In genomic region chr19:20923336-20924211, GRCm38 (mm10) we compare ENCODE assay signal across 10 mouse cellular contexts. TPM values are rescaled to one million over a fixed set of nuclear protein-coding genes. Genes with fewer than 3 reads are reported as not detected.
DNase-seq lines count a peak whose midpoint lies in the region; ATAC-seq and TF ChIP-seq lines count a peak whose summit lies in the region.
"Had no signal": no experiment of that assay in that cellular context is flagged by ENCODE, and none has a peak within 500 bp of the region (broad histone marks: within the 10 kb centered on the region; RNA-seq: fewer than 3 reads in every experiment).

No protein-coding gene starts in this region.

- no peaks in the 10 kb centered on the region for H3K9me3 ChIP-seq in heart, embryonic 11.5 days (replicated peaks; ENCODE audit: control insufficient read depth, low read length)
- peaks cover 11% of the 10 kb centered on the region for H3K9me3 ChIP-seq in E14TG2a.4 (ENCODE audit: low read length)
- H3K9me3 ChIP-seq in embryonic facial prominence, embryonic 15.5 days (replicated peaks): no peaks in the 10 kb centered on the region
- no peaks in the 10 kb centered on the region for H3K9me3 ChIP-seq in limb, embryonic 12.5 days

- no peaks in the 10 kb centered on the region for H3K27me3 ChIP-seq in heart, embryonic 11.5 days (ENCODE audit: control insufficient read depth, insufficient read depth, low read length)
- no peaks in the 10 kb centered on the region for H3K27me3 ChIP-seq in E14TG2a.4 (ENCODE audit: insufficient read depth, low read length)
- H3K27me3 ChIP-seq in embryonic facial prominence, embryonic 15.5 days: no peaks in the 10 kb centered on the region
- no peaks in the 10 kb centered on the region for H3K27me3 ChIP-seq in limb, embryonic 12.5 days

- 15% methylated on average over 10 of the region's 10 CpGs for WGBS in heart, embryonic 11.5 days (ENCODE audit: insufficient replicate concordance)
- 7% methylated on average over 10 of the region's 10 CpGs for WGBS in embryonic facial prominence, embryonic 15.5 days
- WGBS in limb, embryonic 12.5 days: 8% methylated on average over 10 of the region's 10 CpGs

- ATAC-seq in heart, embryonic 11.5 days (replicated peaks; ENCODE audit: insufficient number of reproducible peaks, low FRiP score, low TSS enrichment): no peak
- ATAC-seq in embryonic facial prominence, embryonic 15.5 days (ENCODE audit: insufficient number of reproducible peaks, low FRiP score, low TSS enrichment, low read depth): peak; percentile 72; the same call in 1 of the 2 replicates
- ATAC-seq in limb, embryonic 12.5 days (ENCODE audit: insufficient number of reproducible peaks, insufficient read depth, low FRiP score, low TSS enrichment, low read depth): peak; percentile 71; the same call in 1 of the 2 replicates

- H3K4me2 ChIP-seq in heart, embryonic 11.5 days: peak overlapping the region; percentile 29
- no peak overlapping the region for H3K4me2 ChIP-seq in embryonic facial prominence, embryonic 15.5 days (replicated peaks)
- H3K4me2 ChIP-seq in limb, embryonic 12.5 days: peak overlapping the region; percentile 33

- no peak overlapping the region for H3K4me3 ChIP-seq in heart, embryonic 11.5 days (ENCODE audit: low read depth, low read length)
- 0 out of 2 replicates have a peak overlapping the region, but pooled peaks have one; percentile 10 for H3K4me3 ChIP-seq in E14TG2a.4 (replicated peaks; ENCODE audit: low read length)
- H3K4me3 ChIP-seq in embryonic facial prominence, embryonic 15.5 days (replicated peaks): no peak overlapping the region
- no peak overlapping the region for H3K4me3 ChIP-seq in limb, embryonic 12.5 days (replicated peaks)

- no peak overlapping the region for H3K9ac ChIP-seq in heart, embryonic 11.5 days (ENCODE audit: low read depth, low read length)
- H3K9ac ChIP-seq in embryonic facial prominence, embryonic 15.5 days: no peak overlapping the region
- no peak overlapping the region for H3K9ac ChIP-seq in limb, embryonic 12.5 days (replicated peaks)

- H3K27ac ChIP-seq in heart, embryonic 11.5 days (ENCODE audit: low read depth, low read length): no peak overlapping the region
- no peak overlapping the region for H3K27ac ChIP-seq in embryonic facial prominence, embryonic 15.5 days (replicated peaks)
- H3K27ac ChIP-seq in limb, embryonic 12.5 days: no peak overlapping the region

- intact Hi-C loops in heart, postnatal 25 days (cut with DNase I): no loop called here

- TF ChIP-seq CTCF in E14TG2a.4 (conservative IDR thresholded peaks at IDR 0.05; ENCODE audit: low read length): no peak

- no peaks in the 10 kb centered on the region for H3K4me1 ChIP-seq in heart, embryonic 11.5 days (ENCODE audit: control insufficient read depth, insufficient read depth, low read length)
- H3K4me1 ChIP-seq in E14TG2a.4 (replicated peaks; ENCODE audit: low read depth, low read length): peaks cover 22% of the 10 kb centered on the region
- 0 out of 2 replicates have a peak, but pooled peaks cover 9% of the 10 kb centered on the region for H3K4me1 ChIP-seq in embryonic facial prominence, embryonic 15.5 days
- H3K4me1 ChIP-seq in limb, embryonic 12.5 days (replicated peaks): peaks cover 13% of the 10 kb centered on the region

- no peaks in the 10 kb centered on the region for H3K36me3 ChIP-seq in heart, embryonic 11.5 days (ENCODE audit: control insufficient read depth, insufficient read depth, low read length)
- no peaks in the 10 kb centered on the region; the same call in 1 of the 2 replicates for H3K36me3 ChIP-seq in E14TG2a.4 (ENCODE audit: insufficient read depth, low read length)
- H3K36me3 ChIP-seq in embryonic facial prominence, embryonic 15.5 days: no peaks in the 10 kb centered on the region
- H3K36me3 ChIP-seq in limb, embryonic 12.5 days: no peaks in the 10 kb centered on the region

- DNase-seq in heart, postnatal 25 days (ENCODE audit: low spot score): no peak
- DNase-seq in layer of hippocampus, postnatal 10 days (ENCODE audit: low spot score in 2 of 2): no peak
- no peak for DNase-seq in frontal cortex, adult 2 months (ENCODE audit: extremely low spot score in 1 of 2, low spot score in 1 of 2)
- DNase-seq in left cerebral cortex, adult 11 months (ENCODE audit: low spot score): no peak
- DNase-seq: adrenal gland, postnatal 25 days; thymus, postnatal 4 days had no signal

RNA-seq across cellular contexts. Expression of gene Tmc1, which starts 30.4 kb away (rescaled TPM):
- polyA plus RNA-seq in heart, embryonic 11.5 days (2014; fragmentation: Nextera tagmentation; extraction: Ambion mirVana): 0.13 and 0.16 TPM in 2 replicates
- total RNA-seq in heart, postnatal 25 days (2021): not detected
- 0.14 and 0.17 TPM in 2 replicates for polyA plus RNA-seq in embryonic facial prominence, embryonic 15.5 days (2015; fragmentation: Nextera tagmentation; extraction: Ambion mirVana)
- polyA plus RNA-seq in limb, embryonic 12.5 days (2016; fragmentation: Nextera tagmentation; extraction: Ambion mirVana): 0.06 and 0.10 TPM in 2 replicates
- total RNA-seq in layer of hippocampus, postnatal 10 days (2021): not detected
- 0.36 and 0.67 TPM in 2 replicates for polyA plus RNA-seq in frontal cortex, adult 2 months (2012; rRNA removed)
